In genomic region chr16:90522575-90522974, GRCm38 (mm10) we compare ENCODE assay signal across 16 mouse cellular contexts.
DNase-seq lines count a peak whose midpoint lies in the region; ATAC-seq and TF ChIP-seq lines count a peak whose summit lies in the region.
"Had no signal": no experiment of that assay in that cellular context is flagged by ENCODE, and none has a peak within 500 bp of the region (broad histone marks: within the 10 kb centered on the region; RNA-seq: fewer than 3 reads in every experiment).

No protein-coding gene starts in this region.

- no peak overlapping the region for H3K9ac ChIP-seq in lung, embryonic 14.5 days
- no peak overlapping the region for H3K9ac ChIP-seq in embryonic facial prominence, embryonic 12.5 days
- no peak overlapping the region for H3K9ac ChIP-seq in hindbrain, embryonic 13.5 days
- H3K9ac ChIP-seq in midbrain, embryonic 15.5 days, result no peak overlapping the region
- H3K9ac ChIP-seq: liver, postnatal 0 days; stomach, embryonic 15.5 days had no signal

- H3K27ac ChIP-seq in lung, embryonic 14.5 days (ENCODE audit: low read depth), result peak overlapping the region; percentile 44
- peak overlapping the region; percentile 26; the same call in 1 of the 2 replicates for H3K27ac ChIP-seq in embryonic facial prominence, embryonic 12.5 days
- peak overlapping the region; percentile 80 for H3K27ac ChIP-seq in hindbrain, embryonic 13.5 days
- peak overlapping the region; percentile 53; the same call in 1 of the 2 replicates for H3K27ac ChIP-seq in midbrain, embryonic 15.5 days
- H3K27ac ChIP-seq: heart, adult 2 months; stomach, embryonic 15.5 days had no signal

- 53% methylated on average over 1 of the region's 1 CpGs for WGBS in lung, embryonic 14.5 days
- WGBS in embryonic facial prominence, embryonic 12.5 days, result 54% methylated on average over 1 of the region's 1 CpGs
- 24% methylated on average over 1 of the region's 1 CpGs for WGBS in hindbrain, embryonic 13.5 days
- WGBS in midbrain, embryonic 15.5 days, result 24% methylated on average over 1 of the region's 1 CpGs

- H3K4me1 ChIP-seq in lung, embryonic 14.5 days (ENCODE audit: insufficient read depth), result peaks cover 20% of the 10 kb centered on the region; the same call in 1 of the 2 replicates
- H3K4me1 ChIP-seq in embryonic facial prominence, embryonic 12.5 days, result peaks cover 36% of the 10 kb centered on the region
- H3K4me1 ChIP-seq in hindbrain, embryonic 13.5 days (replicated peaks), result peaks cover 43% of the 10 kb centered on the region
- peaks cover 18% of the 10 kb centered on the region for H3K4me1 ChIP-seq in midbrain, embryonic 15.5 days
- H3K4me1 ChIP-seq: megakaryocyte, embryonic 14.5 days had no signal

- no peaks in the 10 kb centered on the region for H3K36me3 ChIP-seq in lung, embryonic 14.5 days (ENCODE audit: insufficient read depth)
- no peaks in the 10 kb centered on the region for H3K36me3 ChIP-seq in embryonic facial prominence, embryonic 12.5 days
- no peaks in the 10 kb centered on the region for H3K36me3 ChIP-seq in hindbrain, embryonic 13.5 days
- H3K36me3 ChIP-seq in midbrain, embryonic 15.5 days (replicated peaks), result no peaks in the 10 kb centered on the region
- H3K36me3 ChIP-seq: stomach, embryonic 15.5 days had no signal

- H3K9me3 ChIP-seq in lung, embryonic 14.5 days (ENCODE audit: low read depth, low read length), result no peaks in the 10 kb centered on the region
- no peaks in the 10 kb centered on the region for H3K9me3 ChIP-seq in embryonic facial prominence, embryonic 12.5 days
- no peaks in the 10 kb centered on the region for H3K9me3 ChIP-seq in hindbrain, embryonic 13.5 days
- no peaks in the 10 kb centered on the region for H3K9me3 ChIP-seq in midbrain, embryonic 15.5 days
- H3K9me3 ChIP-seq: stomach, embryonic 15.5 days had no signal

- no peak for ATAC-seq in lung, embryonic 14.5 days (ENCODE audit: insufficient read depth)
- ATAC-seq in embryonic facial prominence, embryonic 12.5 days (ENCODE audit: insufficient number of reproducible peaks, insufficient read depth, low FRiP score, low TSS enrichment), result no peak
- ATAC-seq in hindbrain, embryonic 13.5 days (ENCODE audit: low FRiP score), result no peak
- ATAC-seq in midbrain, embryonic 15.5 days (replicated peaks), result no peak
- ATAC-seq: CD4-positive, CD25-positive, alpha-beta regulatory T cell, adult 4 months; liver, postnatal 0 days had no signal

- no peak overlapping the region for H3K4me3 ChIP-seq in lung, embryonic 14.5 days (ENCODE audit: low read depth, low read length)
- no peak overlapping the region for H3K4me3 ChIP-seq in embryonic facial prominence, embryonic 12.5 days
- no peak overlapping the region for H3K4me3 ChIP-seq in hindbrain, embryonic 13.5 days
- no peak overlapping the region for H3K4me3 ChIP-seq in midbrain, embryonic 15.5 days
- H3K4me3 ChIP-seq: heart, adult 2 months; megakaryocyte, embryonic 14.5 days; stomach, embryonic 15.5 days had no signal

- TF ChIP-seq CTCF in lung, embryonic 14.5 days (IDR thresholded peaks at IDR 0.05; ENCODE audit: low read depth), result no peak

- no peaks in the 10 kb centered on the region for H3K27me3 ChIP-seq in lung, embryonic 14.5 days (ENCODE audit: insufficient read depth, low read length)
- no peaks in the 10 kb centered on the region for H3K27me3 ChIP-seq in embryonic facial prominence, embryonic 12.5 days
- no peaks in the 10 kb centered on the region for H3K27me3 ChIP-seq in hindbrain, embryonic 13.5 days
- no peaks in the 10 kb centered on the region for H3K27me3 ChIP-seq in midbrain, embryonic 15.5 days (replicated peaks)
- H3K27me3 ChIP-seq: megakaryocyte, embryonic 14.5 days; stomach, embryonic 15.5 days had no signal

- DNase-seq in lung, embryonic 14.5 days, result no peak
- no peak for DNase-seq in lung, postnatal 25 days (ENCODE audit: low spot score)
- no peak for DNase-seq in gastrocnemius, adult 18-20 months (ENCODE audit: low spot score)
- no peak for DNase-seq in layer of hippocampus, postnatal 14 days (ENCODE audit: low spot score in 2 of 2)
- DNase-seq: adrenal gland, postnatal 10 days; cerebellum, postnatal 25 days; heart, adult 2 months; kidney, adult 8-10 months; left cerebral cortex, postnatal 4 days; liver, postnatal 0 days had no signal

- H3K4me2 ChIP-seq in lung, embryonic 14.5 days, result no peak overlapping the region
- no peak overlapping the region for H3K4me2 ChIP-seq in embryonic facial prominence, embryonic 12.5 days (replicated peaks)
- H3K4me2 ChIP-seq in hindbrain, embryonic 13.5 days, result no peak overlapping the region
- no peak overlapping the region for H3K4me2 ChIP-seq in midbrain, embryonic 15.5 days
- H3K4me2 ChIP-seq: stomach, embryonic 15.5 days had no signal

Comparison
In these comparisons a context has a peak if more than half of its experiments do, and no peak if none do; other contexts are left out.
1. H3K27ac ChIP-seq: peak in every context shown above with its lines; median percentile 80 in hindbrain, embryonic 13.5 days; 53 in midbrain, embryonic 15.5 days; 44 in lung, embryonic 14.5 days; 26 in embryonic facial prominence, embryonic 12.5 days.